Mouse (Mus musculus): ENCODE measurements around the gene Tm2d1.
A peak's percentile ranks its signal among the peaks of the same experiment; 100 is the strongest.
"Not testable (repeated sequence)": the region's sequence is repeated elsewhere in the genome, so short reads cannot be mapped to it uniquely, and the experiment has no call there.

Tm2d1 gene

DNA sequence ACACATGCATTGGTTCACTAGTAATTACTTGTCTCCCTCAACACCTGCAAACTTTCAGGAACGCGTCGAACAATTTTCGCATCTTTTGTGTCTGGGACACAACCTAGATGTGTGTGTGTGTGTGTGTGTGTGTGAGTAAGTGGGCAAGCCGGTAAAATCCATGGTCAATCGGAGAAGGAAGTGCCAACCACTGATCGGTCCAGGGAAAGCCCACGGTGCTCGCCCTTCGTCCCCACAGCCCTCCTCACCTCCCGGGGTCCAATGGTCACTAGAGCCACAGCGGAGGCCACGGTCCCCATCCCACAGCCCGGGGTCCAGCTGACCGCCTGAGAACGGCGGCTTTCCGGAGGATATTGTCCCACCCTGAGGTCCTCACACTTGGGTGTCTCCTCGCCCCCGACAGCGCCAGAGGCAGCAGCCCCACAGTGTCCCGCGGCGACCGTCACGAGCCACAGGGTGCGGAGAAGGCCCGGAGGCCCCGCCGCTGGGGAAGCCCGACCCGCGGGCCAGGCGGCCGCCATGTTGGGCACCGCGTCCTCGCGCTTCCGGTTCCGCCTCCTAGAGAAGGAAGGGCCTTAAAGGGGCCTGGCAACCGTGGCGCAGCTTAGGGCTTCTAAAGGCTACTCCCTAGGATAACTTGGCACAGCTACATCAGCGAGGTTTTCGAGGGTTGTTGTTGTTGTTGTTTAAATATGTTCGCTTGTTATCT, at the start of gene Tm2d1:
Tm2d1 (minus strand) TSS at position 591 of the 709 bp plus-strand sequence.
- peak; percentile 82 for DNase-seq (ENCODE audit: low spot score)

DNA sequence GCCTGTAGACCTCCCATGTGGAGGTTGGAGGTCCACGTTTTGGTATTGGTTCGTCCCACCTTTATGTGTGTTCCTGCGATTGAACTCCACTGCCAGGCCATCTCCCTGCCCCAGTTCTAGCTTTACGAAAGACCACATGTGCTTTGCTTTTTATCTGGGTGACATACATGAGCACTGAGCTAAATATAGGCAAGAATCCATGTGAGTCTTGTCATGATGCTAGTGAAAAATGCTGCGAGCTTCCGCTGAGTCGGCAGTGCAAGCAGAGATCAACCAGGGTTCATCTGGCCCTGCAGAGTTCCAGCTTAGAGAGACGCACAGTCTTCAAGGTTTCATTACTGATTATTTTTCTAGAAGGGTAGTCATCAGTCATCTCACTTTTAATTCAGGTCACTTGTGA, 45.3 kb upstream of the Tm2d1 start:
- no peak for DNase-seq (ENCODE audit: low spot score)

DNA sequence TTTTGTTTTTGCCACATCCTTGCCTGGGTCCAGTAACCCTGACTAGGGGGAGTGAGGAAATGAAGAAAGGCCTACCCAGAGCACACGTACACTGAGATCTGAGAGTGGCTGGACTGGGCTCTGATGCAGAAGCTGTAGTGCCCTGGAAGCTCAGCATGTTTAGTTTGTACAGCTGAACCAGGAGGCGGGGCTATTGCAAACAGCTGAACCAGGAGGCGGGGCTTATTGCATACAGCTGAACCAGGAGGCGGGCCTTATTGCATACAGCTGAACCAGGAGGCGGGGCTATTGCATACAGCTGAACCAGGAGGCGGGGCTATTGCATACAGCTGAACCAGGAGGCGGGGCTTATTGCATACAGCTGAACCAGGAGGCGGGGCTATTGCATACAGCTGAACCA, 32.0 kb upstream of the Tm2d1 start:
- not testable (repeated sequence) for DNase-seq (ENCODE audit: low spot score)

DNA sequence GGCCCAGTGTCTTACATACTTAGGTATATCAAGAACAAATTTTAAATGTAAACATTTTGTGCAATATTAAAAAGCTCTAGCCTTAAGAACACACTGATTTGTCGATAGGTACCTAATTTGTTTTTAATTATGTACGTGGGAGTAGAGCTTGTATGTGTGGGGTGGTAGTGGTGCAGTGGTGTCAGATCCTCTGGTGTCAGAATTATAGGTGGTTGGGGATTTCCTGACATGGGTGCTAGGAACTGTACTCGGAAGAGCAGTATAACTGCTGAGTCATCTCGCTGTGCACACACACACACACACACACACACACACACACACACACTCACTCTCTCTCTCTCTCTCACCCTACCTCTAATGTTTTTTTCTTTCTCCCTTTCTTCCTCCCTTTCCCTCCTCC, 25.3 kb upstream of the Tm2d1 start:
- DNase-seq (ENCODE audit: low spot score) = no peak

DNA sequence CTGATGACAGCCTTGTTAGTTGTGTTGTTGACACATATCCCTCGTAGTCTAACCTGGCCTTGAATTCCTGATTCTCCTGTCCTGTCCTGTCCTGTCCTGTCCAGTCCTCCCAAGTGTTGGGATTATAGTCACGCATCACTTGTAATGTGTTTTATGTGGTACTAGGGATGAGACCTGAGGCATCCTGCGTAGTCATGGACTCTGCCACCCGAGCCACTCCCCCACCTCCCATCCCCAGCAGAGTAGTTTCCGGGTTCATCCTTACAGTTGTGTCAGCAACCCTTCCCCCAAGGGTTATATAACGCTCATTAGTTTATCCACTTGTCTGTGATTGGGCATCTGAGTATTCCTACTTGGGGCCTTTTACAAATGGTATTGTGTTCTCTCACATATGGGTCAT, 21.3 kb upstream of the Tm2d1 start:
- no peak for DNase-seq (ENCODE audit: low spot score)

DNA sequence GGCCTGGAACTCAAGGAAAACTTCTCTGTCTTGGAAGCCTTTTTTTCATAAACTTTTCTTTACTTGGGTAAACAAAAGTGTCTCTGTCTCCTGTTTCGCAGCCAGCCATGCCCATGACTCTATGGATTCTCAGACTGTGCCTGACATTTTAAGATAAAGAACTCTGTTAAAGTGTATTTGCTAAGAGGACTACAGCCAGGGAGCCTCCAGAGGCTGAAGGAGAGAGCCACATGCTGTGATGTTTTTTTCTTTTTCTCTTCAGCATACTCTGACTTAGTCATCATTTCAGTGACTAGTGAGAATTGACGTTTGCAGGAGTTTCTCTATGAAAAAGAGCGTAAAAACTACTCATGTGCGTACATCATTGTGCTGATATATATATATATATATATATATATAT, 20.4 kb upstream of the Tm2d1 start:
- DNase-seq (ENCODE audit: low spot score) = no peak

DNA sequence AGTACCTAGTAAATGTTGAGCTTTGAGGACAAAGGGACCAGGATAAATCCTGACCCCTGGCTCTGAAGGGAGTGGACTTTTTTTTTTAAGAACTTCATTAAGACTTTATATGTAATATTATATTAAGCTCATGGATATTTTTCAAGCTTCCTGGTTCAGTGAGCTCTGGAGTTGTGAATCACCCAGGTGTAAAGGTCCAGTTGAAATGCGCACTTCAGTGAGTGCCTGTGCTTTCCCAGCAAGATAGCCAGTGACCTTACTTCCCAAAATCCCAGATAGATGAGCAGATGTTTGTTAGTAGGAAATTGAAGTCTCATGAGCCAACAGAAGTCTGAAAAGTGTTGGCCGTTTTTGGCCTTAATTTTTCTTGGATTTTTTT, 18.5 kb upstream of the Tm2d1 start:
- no peak for DNase-seq (ENCODE audit: low spot score)

DNA sequence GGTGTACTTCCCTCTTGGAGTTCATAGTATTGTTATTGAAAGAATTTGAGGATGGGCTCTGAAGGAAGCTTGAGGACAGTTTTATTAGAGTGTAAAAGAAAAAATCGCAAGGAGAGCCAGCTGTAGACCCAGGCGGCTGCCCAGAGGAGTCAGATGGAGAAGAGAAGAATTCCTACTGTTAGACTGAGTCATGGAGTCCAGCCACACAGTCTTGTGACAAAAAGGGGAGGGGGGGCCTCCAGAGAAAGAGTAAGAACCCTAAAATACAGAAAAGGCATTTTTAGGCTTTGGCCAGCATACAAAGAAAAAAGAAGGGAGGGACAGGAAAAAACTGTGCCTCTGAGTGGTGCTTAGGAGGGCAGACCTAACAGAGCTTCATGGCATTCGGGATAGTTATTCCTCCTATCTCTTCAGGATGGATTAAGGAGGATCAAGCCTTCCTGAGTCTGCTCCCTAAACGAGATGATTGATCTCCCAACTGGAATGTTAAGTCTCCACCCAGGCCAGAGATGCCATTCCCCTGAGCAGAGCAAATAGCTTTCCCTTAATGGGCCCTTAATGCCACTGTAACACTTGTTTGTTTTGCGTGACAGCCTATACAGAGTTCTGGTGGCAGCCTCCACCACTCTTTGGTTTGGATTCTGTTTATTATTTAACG, 17.9 kb upstream of the Tm2d1 start:
- DNase-seq (ENCODE audit: low spot score) = peak; percentile 59

DNA sequence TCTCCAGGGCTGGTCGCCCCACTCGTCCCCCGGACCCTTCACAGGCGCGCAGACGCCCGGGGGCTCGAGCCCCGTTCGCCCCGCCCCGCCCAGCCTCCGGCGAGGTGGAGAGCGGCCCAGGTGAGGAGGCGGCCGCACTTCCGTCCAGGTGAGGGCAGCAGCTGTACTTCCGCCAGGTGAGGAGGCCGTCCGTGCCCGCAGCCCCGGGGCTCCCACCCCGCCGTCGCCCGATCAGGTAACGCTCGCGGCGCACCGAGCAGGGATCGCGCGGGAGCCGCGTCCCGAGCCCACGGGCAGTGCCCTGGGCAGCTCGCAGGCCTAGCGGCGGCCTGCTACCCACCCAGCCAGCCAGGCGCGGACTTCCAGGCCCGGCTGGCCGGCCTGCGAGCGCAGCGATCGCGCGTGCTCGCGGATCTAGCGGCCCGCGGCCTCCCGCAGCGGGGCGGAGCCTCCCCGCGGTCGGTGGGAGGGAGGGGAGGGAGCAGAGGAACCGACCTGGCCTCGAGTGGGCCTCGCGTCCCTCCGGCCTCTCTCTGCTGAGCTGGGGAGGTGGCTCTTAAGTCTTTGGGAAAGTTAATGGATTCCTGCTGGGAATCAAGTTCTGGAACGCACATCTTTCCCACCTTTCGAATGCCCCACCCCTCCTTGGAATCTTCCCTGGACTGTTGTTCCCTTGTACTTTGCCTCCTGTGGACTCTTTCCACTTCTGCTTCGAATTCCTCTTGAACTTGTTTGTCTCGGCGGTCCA, 12.8 kb upstream of the Tm2d1 start, which contains the start of gene Patj:
Patj (plus strand) TSS at position 96 of the 748 bp plus-strand sequence.
- DNase-seq (ENCODE audit: low spot score) = peak; percentile 88

DNA sequence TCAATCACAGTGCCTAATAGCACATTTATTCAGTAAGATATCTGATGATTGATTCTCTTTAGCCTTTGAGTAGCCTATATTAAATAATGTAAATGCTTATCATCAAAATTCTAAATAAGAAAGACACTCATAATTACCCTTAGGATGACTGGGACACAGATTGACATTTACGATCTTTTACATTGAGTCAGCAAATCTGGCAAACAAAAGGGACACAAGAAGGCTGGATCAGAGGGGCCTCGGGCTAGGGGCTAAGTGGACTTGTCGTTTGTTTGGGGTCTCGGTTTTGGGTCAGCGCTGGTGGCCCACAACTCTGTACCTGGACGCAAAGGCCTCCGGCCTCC, 12.2 kb upstream of the Tm2d1 start:
- DNase-seq (ENCODE audit: low spot score) = no peak

DNA sequence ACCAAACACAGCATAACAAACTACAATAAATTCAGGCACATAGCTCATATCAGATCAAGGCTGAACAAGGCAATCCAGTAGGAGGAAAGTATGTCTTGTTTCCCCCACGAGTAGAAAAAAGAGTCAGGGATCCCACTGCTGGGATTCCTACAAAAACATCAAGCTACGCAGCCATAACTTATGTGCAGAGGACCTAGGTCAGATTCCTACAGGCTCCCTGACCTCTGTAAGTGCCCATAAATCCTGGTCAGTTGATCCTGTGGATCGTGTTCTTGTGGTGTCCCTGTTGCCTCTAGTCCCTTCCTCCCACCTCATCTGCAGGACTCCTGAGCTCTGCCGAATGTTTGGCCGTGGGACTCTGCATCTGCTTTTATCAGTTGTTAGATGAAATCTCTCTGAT, 1.9 kb upstream of the Tm2d1 start:
- no peak for DNase-seq (ENCODE audit: low spot score)

DNA sequence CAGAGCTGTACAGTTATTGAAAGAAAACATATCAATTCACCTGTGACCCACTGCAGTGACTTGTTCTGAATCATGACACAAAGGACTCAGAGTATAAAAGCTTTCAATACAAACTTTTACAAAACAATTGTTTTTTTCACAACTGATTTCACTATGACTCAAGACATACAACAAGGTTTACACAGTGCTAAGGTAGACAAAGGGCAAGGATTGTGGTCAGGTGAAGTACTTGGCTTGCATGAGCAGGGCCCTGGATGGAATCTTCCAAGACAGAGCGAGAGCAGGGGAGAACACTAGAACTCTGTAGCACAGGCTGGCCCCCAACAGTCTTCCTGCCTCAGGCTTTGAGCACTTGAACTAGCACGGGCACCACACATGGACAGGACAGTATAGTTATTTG, 6.2 kb downstream of the Tm2d1 start:
- no peak for DNase-seq (ENCODE audit: low spot score)

DNA sequence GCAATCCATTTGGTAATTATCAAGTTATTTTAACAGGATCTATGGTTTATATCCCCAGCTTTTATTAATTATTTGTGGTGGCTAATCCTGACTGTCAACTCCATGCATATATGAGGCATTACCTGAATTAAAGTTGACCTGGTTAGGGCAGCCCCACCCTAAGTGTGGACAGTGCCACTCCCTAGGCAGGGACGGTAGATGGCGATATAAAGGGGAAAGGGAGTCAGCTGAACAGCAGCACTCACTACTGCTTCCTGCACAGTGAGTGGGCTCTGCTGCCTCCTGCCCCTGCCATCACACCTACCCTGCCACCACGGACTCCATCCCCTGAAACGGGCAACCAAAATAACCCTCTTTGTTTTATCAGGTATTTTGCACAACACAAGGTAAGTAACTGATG, 7.7 kb downstream of the Tm2d1 start:
- DNase-seq (ENCODE audit: low spot score) = no peak

DNA sequence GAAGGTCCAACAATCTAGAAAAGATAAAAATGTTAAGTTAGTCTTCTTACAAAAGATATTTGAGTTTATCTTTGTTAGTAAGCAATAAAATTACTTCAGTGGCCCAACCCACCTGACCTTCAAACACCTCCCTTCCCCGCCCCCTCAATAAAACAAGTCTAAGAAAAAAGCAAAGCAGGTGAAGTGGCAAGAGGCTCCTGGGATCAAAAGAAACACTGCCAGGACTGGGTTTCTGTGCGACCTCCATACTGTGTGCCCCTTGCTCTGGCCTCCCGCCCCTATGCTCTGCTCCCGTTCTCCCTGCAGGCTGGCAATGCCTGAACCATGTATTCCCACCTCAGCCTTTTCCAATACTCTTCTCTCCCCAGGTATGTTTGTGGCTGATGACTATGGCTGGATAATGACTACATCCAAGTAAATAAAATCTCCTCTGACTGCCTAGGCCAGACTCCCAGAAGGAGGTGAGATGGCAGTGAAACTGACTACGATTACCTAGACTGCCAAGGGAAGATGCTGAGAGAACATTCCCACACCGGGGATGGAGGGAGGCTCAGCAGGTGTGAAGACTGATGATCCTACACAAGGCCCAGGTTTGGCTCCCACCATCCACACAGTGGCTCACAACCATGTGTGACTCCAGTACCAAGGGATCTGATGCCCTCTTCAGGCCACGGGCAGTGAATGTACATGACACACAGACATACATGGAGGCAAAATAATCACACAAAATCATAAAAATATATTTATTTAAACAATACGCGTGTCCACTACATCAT, 24.9 kb downstream of the Tm2d1 start:
- no peak for DNase-seq (ENCODE audit: low spot score)

DNA sequence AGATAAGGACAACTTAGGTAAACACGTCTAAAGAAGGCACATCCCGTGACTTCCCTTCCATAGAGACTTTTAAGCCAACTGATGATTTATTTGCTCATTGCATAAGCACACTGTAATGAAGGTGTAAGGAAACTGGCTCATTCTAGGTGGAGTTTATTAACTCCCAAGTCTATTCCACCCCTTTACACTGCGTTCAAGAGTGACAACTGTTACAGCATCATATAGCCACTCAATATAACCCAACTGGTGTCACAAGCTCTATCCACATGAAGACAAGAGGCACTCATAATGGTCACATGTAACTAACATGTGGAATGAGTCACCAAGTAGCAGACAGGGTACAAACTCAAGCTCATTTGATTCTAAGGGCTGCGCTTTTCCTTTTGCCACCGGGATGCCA, 34.5 kb downstream of the Tm2d1 start:
- DNase-seq (ENCODE audit: low spot score) = no peak

DNA sequence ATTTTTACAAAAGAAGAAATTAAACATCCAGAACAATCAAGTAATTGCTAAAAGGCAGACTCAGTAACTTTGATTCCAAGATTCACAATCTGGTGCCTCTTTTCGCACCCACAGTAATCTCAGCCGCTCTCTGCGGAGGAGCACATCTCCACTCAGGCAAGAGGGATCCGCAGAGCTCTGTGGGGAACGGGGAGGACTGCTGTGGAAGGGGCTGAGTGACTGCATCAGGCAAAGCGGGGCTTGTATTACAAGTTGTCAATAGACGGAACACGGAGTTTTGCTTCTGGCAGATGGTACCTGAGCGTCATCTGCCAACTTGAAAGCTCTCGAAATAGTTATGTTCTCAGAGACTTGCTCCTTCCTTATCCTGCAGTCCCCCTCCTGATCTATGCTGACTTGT, 37.3 kb downstream of the Tm2d1 start:
- DNase-seq (ENCODE audit: low spot score) = no peak

DNA sequence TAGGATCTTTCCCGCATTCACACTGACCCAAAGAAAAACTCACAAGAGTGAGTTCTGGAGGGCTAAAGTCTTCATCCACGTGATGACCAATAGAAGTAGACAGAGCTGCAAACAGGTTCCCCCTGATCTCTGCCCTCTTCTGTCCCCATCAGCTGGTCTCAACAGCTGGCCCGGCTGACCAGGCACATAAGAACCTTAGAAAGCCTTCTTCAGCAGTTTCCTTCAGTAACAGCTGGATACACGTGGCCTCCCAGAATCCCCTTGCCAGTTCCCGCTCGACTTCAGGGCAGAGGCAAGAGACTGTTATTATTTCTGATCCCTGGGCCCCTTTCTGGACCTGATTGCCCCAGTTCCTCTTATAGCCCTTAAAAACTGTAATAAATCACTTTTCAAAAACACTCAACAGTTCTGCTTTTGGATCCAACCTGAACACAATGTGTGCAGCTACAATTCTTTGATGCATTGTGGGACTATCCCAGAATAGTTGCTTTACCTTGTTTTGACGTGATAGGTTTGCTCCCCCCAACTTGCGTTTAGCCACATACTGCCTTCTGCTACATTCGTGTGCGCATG, 43.0 kb downstream of the Tm2d1 start:
- no peak for DNase-seq (ENCODE audit: low spot score)

DNA sequence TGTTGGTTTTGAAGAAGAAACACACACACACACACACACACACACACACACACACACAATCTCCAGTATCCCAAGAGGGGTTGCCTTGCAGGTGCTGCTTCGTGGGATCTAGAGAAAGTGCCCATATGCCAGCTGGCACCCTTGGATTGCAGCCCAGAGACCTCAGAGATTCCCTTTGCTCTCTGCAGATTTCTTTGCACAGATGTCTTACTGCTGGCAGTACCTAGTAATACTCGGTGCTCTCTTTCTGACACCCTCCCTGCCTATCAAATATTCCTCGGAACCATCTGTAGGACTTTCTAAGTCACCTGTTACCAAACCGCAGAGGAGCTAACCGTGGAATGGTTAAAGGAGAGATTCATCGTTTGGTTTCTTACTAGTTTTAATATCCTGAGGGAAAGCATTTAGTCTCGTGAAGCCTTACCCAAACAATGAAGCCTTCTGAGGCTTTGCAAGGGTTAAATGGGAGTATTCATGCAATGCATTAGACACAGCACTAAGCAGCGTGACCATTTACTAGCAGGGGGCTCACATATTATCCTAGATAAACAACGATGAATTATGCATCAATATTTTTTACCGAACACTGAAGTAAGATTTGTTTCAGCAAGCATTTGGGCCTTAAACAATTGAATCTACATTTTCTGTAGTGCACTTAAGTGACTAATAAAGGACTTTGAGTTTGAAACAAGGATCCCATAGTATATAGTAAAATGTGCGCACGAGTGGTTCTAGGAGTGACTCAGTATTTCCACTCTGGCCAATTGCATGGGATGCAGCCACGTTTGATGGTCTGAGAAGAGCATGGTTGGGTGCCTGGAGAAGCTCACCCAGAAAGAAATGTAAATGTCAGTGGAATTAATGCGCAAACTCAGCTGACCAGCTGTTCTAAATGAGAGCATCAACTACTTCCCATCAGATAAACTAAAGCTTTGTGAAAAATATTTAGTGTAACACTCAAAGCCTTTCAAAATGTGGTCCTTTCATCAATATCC, 44.2 kb downstream of the Tm2d1 start:
- DNase-seq (ENCODE audit: low spot score) = no peak

DNA sequence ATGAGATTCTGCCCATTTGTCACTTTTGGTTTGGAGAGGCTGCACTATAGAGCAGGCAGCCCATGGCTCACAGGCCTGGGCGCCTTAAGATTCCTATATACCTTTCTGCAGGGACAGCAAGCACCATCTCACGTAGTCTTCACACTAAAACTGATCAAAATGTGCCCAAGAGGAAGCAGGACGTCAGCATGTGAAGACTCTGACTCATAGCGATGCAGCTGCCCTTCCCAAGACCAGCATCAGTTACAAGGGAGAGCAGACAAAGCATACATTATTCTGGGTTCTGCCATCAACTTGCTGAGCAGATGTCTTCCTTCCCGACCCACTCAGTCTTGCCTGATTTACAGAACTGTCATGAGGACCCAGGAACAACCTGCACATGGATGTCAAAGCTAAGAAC, 45.9 kb downstream of the Tm2d1 start:
- DNase-seq (ENCODE audit: low spot score) = no peak

DNA sequence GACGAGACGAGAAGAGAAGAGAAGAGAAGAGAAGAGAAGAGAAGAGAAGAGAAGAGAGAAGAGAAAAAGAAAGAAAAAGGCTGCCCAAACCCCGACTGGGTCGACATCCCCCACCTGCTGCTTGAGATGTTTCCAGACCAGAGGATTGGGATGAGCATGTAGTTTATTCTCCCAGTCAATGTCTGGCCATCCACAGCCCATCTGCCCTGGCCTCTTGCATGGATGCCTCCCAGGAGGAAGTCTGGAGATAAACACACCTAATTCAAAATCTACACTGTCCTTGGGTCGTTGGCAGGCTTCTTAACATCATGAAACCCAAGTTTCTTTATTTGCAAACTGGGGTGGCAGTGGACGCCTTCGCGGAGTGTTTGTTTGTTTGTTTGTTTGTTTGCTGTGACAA, 47.4 kb downstream of the Tm2d1 start:
- no peak for DNase-seq (ENCODE audit: low spot score)

DNA sequence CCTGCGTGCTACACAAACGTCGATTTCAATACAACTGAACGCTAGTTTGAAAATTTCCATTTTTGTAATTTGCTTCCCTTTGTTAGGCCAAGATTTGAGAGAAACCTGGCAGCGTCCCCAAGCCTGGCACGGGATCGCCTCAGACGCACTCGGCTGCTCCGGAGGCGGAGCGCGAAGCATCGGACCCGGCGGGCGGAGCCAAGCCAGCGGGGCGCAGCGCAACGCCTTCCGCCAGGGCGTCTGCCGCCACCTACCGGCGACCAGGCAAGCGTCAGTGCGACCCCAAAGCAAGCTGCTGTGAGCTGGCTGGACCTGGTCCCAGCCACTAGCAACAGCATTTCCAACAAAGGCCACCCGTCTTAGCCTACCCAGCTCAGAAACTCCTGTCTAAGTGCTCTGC, 60.9 kb downstream of the Tm2d1 start:
- peak; percentile 83 for DNase-seq (ENCODE audit: low spot score)
